Mouse (Mus musculus) heart, adult 2 months (tissue): ENCODE data around the gene Msi1. TPM values are rescaled to one million over a fixed set of nuclear protein-coding genes. Genes with fewer than 3 reads are reported as not detected.

Experiments
- DNase-seq, 2 experiments: peaks; one replicate each; pipeline ENCODE4 v3.0.0; 2021
- H3K27ac ChIP-seq: fragments of 200-600 bp; 2 replicates; pipeline ENCODE4 v1.8.1; 2022
- H3K27me3 ChIP-seq: fragments of 200-500 bp; 2 replicates; pipeline ENCODE4 v1.6.1; 2012; ENCODE audit warnings: mild to moderate bottlenecking, low read length, inconsistent platforms, mixed read lengths; ENCODE audit not compliant: control insufficient read depth, insufficient read depth
- H3K36me3 ChIP-seq: fragments of 200-500 bp; 2 replicates; pipeline ENCODE4 v1.6.1; 2012; ENCODE audit warnings: low read length, inconsistent platforms; ENCODE audit not compliant: control insufficient read depth, insufficient read depth
- H3K4me1 ChIP-seq: fragments of 200-500 bp; 2 replicates; pipeline ENCODE4 v1.6.1; 2011; ENCODE audit warnings: low read length; ENCODE audit not compliant: control insufficient read depth, insufficient read depth
- H3K4me3 ChIP-seq: fragments of 200-600 bp; 2 replicates; pipeline ENCODE4 v1.8.1; 2022
- H3K79me2 ChIP-seq: fragments of 200-500 bp; replicated peaks from 2 replicates; pipeline ENCODE4 v1.6.1; 2012; ENCODE audit warnings: mild to moderate bottlenecking, inconsistent platforms, low read length, moderate library complexity, mixed read lengths; ENCODE audit not compliant: control insufficient read depth, insufficient read depth
- H3K9ac ChIP-seq: fragments of 200-500 bp; 2 replicates; pipeline ENCODE4 v1.6.1; 2012; ENCODE audit warnings: low read depth, mild to moderate bottlenecking, control low read depth, inconsistent platforms, low read length, mixed read lengths
- CTCF ChIP-seq: fragments of 200-600 bp; IDR thresholded peaks from 2 replicates; pipeline ENCODE4 v1.8.1; 2022; ENCODE audit warnings: antibody characterized with exemption, mild to moderate bottlenecking, moderate library complexity
- EP300 ChIP-seq: fragments of 200-500 bp; IDR thresholded peaks from 2 replicates; pipeline ENCODE4 v1.6.1; 2011; ENCODE audit warnings: low read depth, low read length, control low read depth; ENCODE audit not compliant: insufficient read depth
- POLR2A ChIP-seq: fragments of 200-500 bp; IDR thresholded peaks from 2 replicates; pipeline ENCODE4 v1.6.1; 2011; ENCODE audit warnings: mild to moderate bottlenecking, low read depth, low read length, control low read depth; ENCODE audit not compliant: insufficient read depth
- WGBS: fragments of 180-500 bp; shearing (Covaris S2); methylation state at CpG from one replicate; pipeline ENCODE4 v1.1.7; 2018; 5-methylcytosine and 5-hydroxymethylcytosine counted together
- intact Hi-C: fragments of 180-260 bp; cut with DNase I; formaldehyde crosslinking; loops from one replicate; pipeline ENCODE4 v1.15.1; 2025
- polyA plus RNA-seq: library from polyadenylated mRNA; depleted of rRNA; stranded (reverse); fragments of >200 nt; gene quantifications from 2 replicates; pipeline ENCODE4 v1.2.3, GENCODE M21; 2012
- total RNA-seq, 2 experiments: library from RNA; stranded (reverse); gene quantifications; 2 replicates each; pipeline ENCODE4 v1.2.3; 2021

Gene Msi1
- total and polyA plus RNA-seq, 3 experiments = 0.55 to 0.99 (median 0.61) TPM

- intact Hi-C loops = no loop called here
- Histone ChIP-seq H3K9ac (peak overlapping the region; percentile 31; the same call in 1 of the 2 replicates), H3K4me3 (no peak overlapping the region), H3K4me1 (no peaks in the 10 kb centered on the region), H3K36me3 (no peaks in the 10 kb centered on the region), H3K79me2 (no peaks in the 10 kb centered on the region), H3K27ac (no peak overlapping the region), H3K27me3 (peaks cover 3% of the 10 kb centered on the region)
- peak in 1 of 2 experiments; percentile 21 for DNase-seq
- TF ChIP-seq CTCF (no peak), POLR2A (no peak), EP300 (no peak)
- 9% methylated on average over 48 of the region's 48 CpGs for WGBS
Measured at GRCm38 (mm10) chr5:115397839-115398780, 31.3 kb upstream of the Msi1 start.

GRCm38 (mm10) chr5:115402063-115402462 is 27.3 kb upstream of the Msi1 start:
- DNase-seq = no peak
- intact Hi-C loops = no loop called here
- Histone ChIP-seq H3K4me1 (peaks cover 2% of the 10 kb centered on the region; the same call in 1 of the 2 replicates), H3K27me3 (peaks cover 3% of the 10 kb centered on the region), H3K27ac (no peak overlapping the region), H3K36me3 (no peaks in the 10 kb centered on the region), H3K79me2 (no peaks in the 10 kb centered on the region), H3K9ac (no peak overlapping the region), H3K4me3 (no peak overlapping the region)
- 88% methylated on average over 8 of the region's 8 CpGs for WGBS
- TF ChIP-seq POLR2A (no peak), CTCF (no peak), EP300 (no peak)

GRCm38 (mm10) chr5:115403436-115404140 is 25.8 kb upstream of the Msi1 start:
- H3K79me2 ChIP-seq = no peaks in the 10 kb centered on the region
- WGBS = 31% methylated on average over 17 of the region's 17 CpGs
- no peak overlapping the region for H3K4me3 ChIP-seq
- no peak overlapping the region for H3K27ac ChIP-seq
- no peak for DNase-seq
- H3K36me3 ChIP-seq = no peaks in the 10 kb centered on the region
- no peak overlapping the region for H3K9ac ChIP-seq
- intact Hi-C loops = no loop called here
- peaks cover 2% of the 10 kb centered on the region; the same call in 1 of the 2 replicates for H3K4me1 ChIP-seq
- no peak for TF ChIP-seq POLR2A
- no peak for TF ChIP-seq EP300
- TF ChIP-seq CTCF = no peak
- no peaks in the 10 kb centered on the region; the same call in 1 of the 2 replicates for H3K27me3 ChIP-seq

GRCm38 (mm10) chr5:115404241-115404794 is 25.1 kb upstream of the Msi1 start:
- H3K27me3 ChIP-seq = no peaks in the 10 kb centered on the region; the same call in 1 of the 2 replicates
- intact Hi-C loops = no loop called here
- TF ChIP-seq EP300 = no peak
- no peak for TF ChIP-seq POLR2A
- TF ChIP-seq CTCF = no peak
- peaks cover 2% of the 10 kb centered on the region; the same call in 1 of the 2 replicates for H3K4me1 ChIP-seq
- no peak overlapping the region for H3K9ac ChIP-seq
- no peaks in the 10 kb centered on the region for H3K36me3 ChIP-seq
- no peaks in the 10 kb centered on the region for H3K79me2 ChIP-seq
- 5% methylated on average over 18 of the region's 18 CpGs for WGBS
- no peak overlapping the region for H3K27ac ChIP-seq
- H3K4me3 ChIP-seq = no peak overlapping the region
- no peak for DNase-seq

- no peaks in the 10 kb centered on the region for H3K36me3 ChIP-seq
- H3K4me1 ChIP-seq = peaks cover 2% of the 10 kb centered on the region; the same call in 1 of the 2 replicates
- H3K9ac ChIP-seq = no peak overlapping the region
- TF ChIP-seq CTCF (no peak), POLR2A (no peak), EP300 (no peak)
- H3K27ac ChIP-seq = no peak overlapping the region
- 68% methylated on average over 8 of the region's 8 CpGs for WGBS
- H3K27me3 ChIP-seq = no peaks in the 10 kb centered on the region; the same call in 1 of the 2 replicates
- no peaks in the 10 kb centered on the region for H3K79me2 ChIP-seq
- no peak for DNase-seq
- H3K4me3 ChIP-seq = no peak overlapping the region
- intact Hi-C loops = no loop called here
Measured at GRCm38 (mm10) chr5:115405205-115405604, 24.2 kb upstream of the Msi1 start.
